Mouse (Mus musculus): ENCODE data around the gene Kif3c.

Kif3c gene

DNA sequence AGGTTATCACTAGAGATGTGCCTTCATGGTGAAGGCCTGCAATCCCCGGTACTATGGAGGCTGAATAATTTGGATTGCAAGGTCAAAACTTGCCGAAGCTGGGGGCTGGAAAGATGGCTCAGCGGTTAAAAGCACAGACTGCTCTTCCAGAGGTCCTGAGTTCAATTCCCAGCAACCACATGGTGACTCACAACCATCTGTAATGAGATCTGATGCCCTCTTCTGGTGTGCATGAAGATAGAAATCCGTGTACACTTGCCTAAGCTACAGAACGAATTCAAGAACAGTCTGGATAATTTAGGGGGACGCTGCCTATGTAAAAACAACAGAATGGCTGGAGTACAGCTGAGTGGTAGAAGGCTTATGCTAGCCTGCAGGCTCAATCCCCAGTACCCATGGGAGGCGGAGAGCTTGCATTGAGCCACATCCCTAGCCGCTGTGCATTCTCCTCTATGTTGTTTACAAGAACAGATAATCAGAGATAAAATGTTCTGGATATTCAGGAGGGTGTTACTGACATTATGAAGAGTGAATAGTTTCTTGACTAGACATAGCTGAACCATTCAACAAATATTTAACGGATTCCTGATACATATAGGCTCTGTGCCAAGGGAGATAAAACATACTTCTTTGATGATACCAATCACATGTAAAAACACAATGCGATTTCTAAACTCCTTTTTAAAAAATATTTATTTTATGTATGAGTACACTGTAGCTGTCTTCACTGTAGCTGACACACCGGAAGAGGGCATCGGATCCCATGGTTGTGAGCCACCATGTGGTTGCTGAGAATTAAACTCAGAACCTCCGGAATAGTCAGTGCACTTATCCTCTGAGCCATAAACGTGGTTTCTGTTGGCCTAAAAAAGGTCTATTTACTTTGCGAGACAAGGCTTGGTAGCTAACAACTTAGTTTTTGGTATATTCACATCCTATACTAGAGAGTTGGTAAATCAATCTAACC, 60.7 kb downstream of the Kif3c start:
- peak; percentile 28 to 48 for DNase-seq

DNA sequence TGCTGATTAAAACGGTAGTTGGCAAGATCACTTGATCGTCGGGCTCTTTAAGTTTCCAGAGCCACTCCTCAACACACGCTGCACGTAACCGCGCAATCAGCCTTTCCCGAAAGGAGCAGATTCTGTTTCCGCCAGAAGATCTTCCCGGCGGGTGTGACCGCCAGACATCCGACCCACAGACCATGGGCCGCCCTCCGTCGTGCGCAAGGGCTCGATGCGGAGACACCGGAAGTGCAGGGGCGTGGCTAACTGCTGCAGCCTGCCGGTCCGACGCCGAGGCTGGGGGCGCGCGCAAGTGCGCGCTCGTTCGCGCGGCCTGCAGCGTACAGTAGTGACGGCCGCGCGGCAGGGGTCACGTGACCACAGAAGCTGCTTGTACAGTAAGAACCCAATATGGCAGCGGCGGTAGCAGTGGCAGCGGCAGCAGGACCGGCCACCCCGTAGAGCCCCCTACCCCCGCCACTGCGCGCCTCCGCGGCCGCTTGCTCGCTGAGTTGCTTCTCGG, 61.6 kb downstream of the Kif3c start, which contains the start of gene Asxl2:
TSS of gene Asxl2 (plus strand) at position 328 of the 505 bp plus-strand sequence.
- DNase-seq, result peak; percentile 100

DNA sequence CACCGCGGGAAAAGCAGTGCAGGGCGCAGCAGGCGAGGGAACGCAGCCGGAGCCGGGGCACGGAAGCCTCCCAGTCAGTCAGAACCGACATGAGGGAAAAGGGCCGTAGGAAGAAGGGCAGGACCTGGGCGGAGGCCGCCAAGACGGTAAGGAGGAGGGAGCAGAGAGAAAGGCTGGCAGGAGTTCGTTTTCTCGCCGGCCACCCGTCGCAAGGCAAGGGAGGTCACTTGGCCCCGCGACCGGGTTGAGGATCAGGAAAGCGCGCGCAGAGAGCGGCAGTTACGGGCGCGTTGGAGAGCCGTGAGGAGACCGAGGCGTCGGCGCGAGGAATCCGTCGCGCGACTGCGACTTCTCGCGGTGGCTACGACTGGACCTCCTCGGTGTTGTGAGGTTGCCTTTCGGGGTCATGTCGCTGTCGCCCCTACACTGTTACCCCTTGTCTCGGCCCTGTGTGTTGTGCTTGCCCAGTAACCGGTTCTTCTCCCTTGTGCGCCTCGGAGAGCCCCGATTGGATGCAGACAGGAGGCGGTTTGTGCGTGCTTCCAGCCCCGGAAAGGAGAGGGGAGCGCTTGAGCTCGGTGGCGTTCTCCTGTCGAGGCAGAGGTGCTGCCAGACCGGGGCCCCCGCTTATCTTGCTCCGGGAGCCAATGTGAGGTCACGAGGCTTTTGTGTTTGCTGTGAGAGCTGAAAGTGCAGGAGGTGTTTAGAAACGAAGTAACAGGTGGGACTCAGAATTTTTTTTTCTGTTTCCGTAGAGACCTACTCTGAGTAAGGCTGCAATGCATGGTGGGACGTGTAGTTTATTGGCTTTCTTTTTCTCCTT, 62.3 kb downstream of the Kif3c start:
- peak; percentile 73 to 83 for DNase-seq

GRCm38 (mm10) chr12:3427891-3428775, 63.2 kb downstream of the Kif3c start:
- no peak for DNase-seq

GRCm38 (mm10) chr12:3429681-3430442, 64.9 kb downstream of the Kif3c start:
- DNase-seq, result no peak

- DNase-seq, result no peak
These were observed 65.5 kb downstream of the Kif3c start for GRCm38 (mm10) chr12:3430443-3430753.

GRCm38 (mm10) chr12:3430985-3431384, 66.1 kb downstream of the Kif3c start:
- no peak for DNase-seq

- DNase-seq, result no peak
These were observed 68.8 kb downstream of the Kif3c start for GRCm38 (mm10) chr12:3433736-3434135.

GRCm38 (mm10) chr12:3436446-3436845, 71.5 kb downstream of the Kif3c start:
- no peak for DNase-seq

DNA sequence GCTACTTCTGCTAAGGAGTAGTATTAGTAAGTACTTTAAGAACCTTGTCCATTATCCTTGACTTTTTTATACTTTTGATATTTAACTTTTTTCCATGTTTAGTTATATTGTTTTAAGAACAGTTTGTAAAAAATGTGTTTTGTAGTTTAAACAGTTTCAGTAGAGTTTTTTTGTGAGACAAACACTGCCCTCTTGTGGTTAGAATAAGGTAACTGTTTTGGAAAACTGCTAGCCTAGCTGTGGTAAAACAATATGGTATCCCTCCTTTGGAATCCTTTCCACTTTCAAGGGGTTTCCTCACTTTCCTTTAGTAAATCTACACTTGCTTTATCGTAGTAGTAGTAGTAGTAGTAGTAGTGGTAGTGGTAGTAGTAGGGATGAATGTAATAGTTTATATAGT, 72.9 kb downstream of the Kif3c start:
- DNase-seq, result no peak

- no peak for DNase-seq
These were observed 76.0 kb downstream of the Kif3c start for GRCm38 (mm10) chr12:3440916-3441315.

- DNase-seq, result no peak
These were observed 76.4 kb downstream of the Kif3c start for GRCm38 (mm10) chr12:3441361-3441760.

GRCm38 (mm10) chr12:3453554-3453953, 88.6 kb downstream of the Kif3c start:
- no peak for DNase-seq

Data from kidney, postnatal 4 days (tissue).